Mouse (Mus musculus) C2C12 (cell line): Measurements from ENCODE around the gene Scp2.

Experiments
- CTCF ChIP-seq: IDR thresholded peaks from one replicate; pipeline ENCODE4 v1.5.1; 2011; ENCODE audit not compliant: control insufficient read depth, insufficient read depth, insufficient read length
- USF1 ChIP-seq: IDR thresholded peaks from one replicate; pipeline ENCODE4 v1.6.1; 2011; ENCODE audit warnings: low read depth, mild to moderate bottlenecking, control low read depth, moderate library complexity

GRCm38 (mm10) chr4:108117924-108118876 is 26.6 kb downstream of the Scp2 start:
- TF ChIP-seq CTCF = no peak
- TF ChIP-seq USF1 = no peak
